Mouse (Mus musculus) lung, embryonic 14.5 days (tissue): ENCODE measurements at regions not wholly inside any gene's neighbourhood (a gene's known extent, or its start where the extent isn't known, plus 50 kb on each side); places are given as distances from the start of the nearest gene placed in this dataset.

Experiments used
- ATAC-seq: fragments of 200-750 bp; cut with Nextera tagmentation; 2 replicates; pipeline ENCODE4 v1.8.0; 2017; ENCODE audit warnings: mild to moderate bottlenecking, moderate TSS enrichment, moderate library complexity; ENCODE audit not compliant: insufficient read depth
- DNase-seq: peaks from one replicate; pipeline ENCODE4 v3.0.0-alpha.2; 2015
- H3K27ac ChIP-seq: fragments of 300-500 bp; sonication (generic); 2 replicates; pipeline ENCODE4 v1.5.1; 2014; ENCODE audit warnings: low read depth, mild to moderate bottlenecking, moderate library complexity
- H3K27me3 ChIP-seq: fragments of 300-500 bp; sonication (generic); 2 replicates; pipeline ENCODE4 v1.6.1; 2014; ENCODE audit warnings: low read length, control low read depth; ENCODE audit not compliant: insufficient read depth
- H3K36me3 ChIP-seq: fragments of 300-500 bp; sonication (generic); 2 replicates; pipeline ENCODE4 v1.6.1; 2014; ENCODE audit warnings: control low read depth; ENCODE audit not compliant: insufficient read depth
- H3K4me1 ChIP-seq: fragments of 300-500 bp; sonication (generic); 2 replicates; pipeline ENCODE4 v1.6.1; 2014; ENCODE audit warnings: antibody characterized with exemption, control low read depth; ENCODE audit not compliant: insufficient read depth
- H3K4me2 ChIP-seq: fragments of 300-500 bp; sonication (generic); 2 replicates; pipeline ENCODE4 v1.6.1; 2014; ENCODE audit warnings: mild to moderate bottlenecking
- H3K4me3 ChIP-seq: fragments of 300-500 bp; sonication (generic); 2 replicates; pipeline ENCODE4 v1.5.1; 2014; ENCODE audit warnings: low read depth, low read length
- H3K9ac ChIP-seq: fragments of 300-500 bp; sonication (generic); 2 replicates; pipeline ENCODE4 v1.6.1; 2014
- H3K9me3 ChIP-seq: fragments of 300-500 bp; sonication (generic); 2 replicates; pipeline ENCODE4 v1.6.1; 2016; ENCODE audit warnings: low read depth, low read length, control low read depth
- CTCF ChIP-seq: IDR thresholded peaks from 2 replicates; pipeline ENCODE4 v1.5.1; 2016; ENCODE audit warnings: antibody characterized with exemption, low read depth
- WGBS: fragments of 180-500 bp; shearing (Covaris S2); extraction: QIAGEN DNeasy Blood & Tissue Kit; methylation state at CpG from one replicate; pipeline ENCODE4 v1.1.7; 2014; 5-methylcytosine and 5-hydroxymethylcytosine counted together

DNA sequence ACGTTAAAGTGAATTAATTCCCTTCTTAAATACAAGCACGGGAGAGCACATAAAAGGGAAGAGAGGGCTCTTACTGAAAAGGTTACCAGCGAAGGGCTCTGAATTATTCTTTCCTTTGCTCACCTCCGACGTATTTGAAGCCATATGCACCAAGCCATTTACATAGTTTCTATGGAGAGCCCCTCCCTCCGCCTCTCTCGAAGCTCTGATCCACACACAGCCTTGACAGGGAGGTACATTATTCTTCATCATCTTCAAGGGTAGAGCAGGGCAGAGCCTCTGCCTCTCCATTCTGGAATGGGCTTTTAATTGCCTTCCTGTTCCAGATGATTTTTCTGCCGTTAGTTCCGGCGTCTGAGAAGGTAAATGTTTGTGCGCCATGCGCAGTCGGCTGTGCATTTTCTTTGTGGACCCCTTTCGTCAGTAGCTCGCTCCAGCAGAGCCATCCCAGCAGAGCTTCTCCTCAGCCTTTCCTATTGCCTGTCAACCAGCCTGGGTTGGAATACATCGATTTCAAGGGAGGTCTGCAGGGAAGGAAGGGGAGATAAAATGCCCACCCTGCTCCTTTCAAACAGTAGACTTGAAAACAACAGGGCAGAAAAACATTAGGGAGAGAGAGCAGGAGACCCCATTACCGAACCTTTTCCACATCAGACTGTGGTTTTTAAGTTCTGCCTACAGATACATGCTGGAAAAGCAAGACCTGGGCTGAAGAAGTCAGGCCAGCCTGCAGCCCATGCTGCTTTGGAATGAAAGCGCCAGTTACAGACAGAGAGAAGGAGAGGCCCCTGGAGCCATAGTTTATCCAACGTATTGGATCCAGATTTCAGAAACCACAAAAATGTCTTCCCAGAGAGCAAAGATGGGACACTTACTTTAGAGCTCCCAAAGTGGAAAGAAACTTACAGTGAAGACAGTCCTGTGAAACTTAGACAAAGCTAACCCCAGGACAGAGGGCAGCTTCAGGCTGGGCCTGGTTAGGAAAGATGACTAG, 124.1 kb downstream of the Edn3 start:
- no peak overlapping the region for H3K27ac ChIP-seq
- no peak overlapping the region for H3K9ac ChIP-seq
- 55% methylated on average over 19 of the region's 19 CpGs for WGBS

DNA sequence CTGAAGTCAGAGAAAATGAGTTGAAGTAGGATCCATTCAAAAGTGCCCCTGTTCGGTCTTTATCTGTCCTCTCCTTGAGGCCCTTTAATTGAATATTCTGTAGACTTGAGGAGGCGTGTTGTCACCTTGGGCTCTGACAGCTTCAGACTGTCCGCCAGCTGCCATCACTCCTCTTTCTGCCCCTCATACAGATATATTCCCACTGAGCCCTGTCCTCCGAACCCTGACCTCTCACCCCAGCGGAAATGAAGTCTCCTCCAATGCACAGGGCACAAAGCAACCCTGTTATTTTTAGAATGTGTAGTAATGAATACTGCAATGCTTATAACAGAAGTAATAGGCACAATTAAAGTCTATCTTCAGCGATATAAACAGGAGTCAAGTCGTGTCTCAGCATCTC, 117.4 kb upstream of the Gm14444 start:
- Histone ChIP-seq H3K36me3 (no peaks in the 10 kb centered on the region), H3K4me1 (no peaks in the 10 kb centered on the region; the same call in 1 of the 2 replicates), H3K4me3 (no peak overlapping the region), H3K27me3 (no peaks in the 10 kb centered on the region), H3K4me2 (no peak overlapping the region), H3K27ac (no peak overlapping the region), H3K9me3 (no peaks in the 10 kb centered on the region), H3K9ac (no peak overlapping the region)
- 42% methylated on average over 7 of the region's 7 CpGs for WGBS
- DNase-seq (no peak), ATAC-seq (peak; percentile 67; the same call in 1 of the 2 replicates)
- TF ChIP-seq CTCF: no peak

More for the DNA sequence above, 124.1 kb downstream of the Edn3 start:
- Histone ChIP-seq H3K4me3 (no peak overlapping the region), H3K9me3 (no peaks in the 10 kb centered on the region), H3K4me2 (no peak overlapping the region), H3K27me3 (no peaks in the 10 kb centered on the region), H3K4me1 (no peaks in the 10 kb centered on the region), H3K36me3 (no peaks in the 10 kb centered on the region)
- DNase-seq: no peak
- TF ChIP-seq CTCF: no peak
- no peak for ATAC-seq

DNA sequence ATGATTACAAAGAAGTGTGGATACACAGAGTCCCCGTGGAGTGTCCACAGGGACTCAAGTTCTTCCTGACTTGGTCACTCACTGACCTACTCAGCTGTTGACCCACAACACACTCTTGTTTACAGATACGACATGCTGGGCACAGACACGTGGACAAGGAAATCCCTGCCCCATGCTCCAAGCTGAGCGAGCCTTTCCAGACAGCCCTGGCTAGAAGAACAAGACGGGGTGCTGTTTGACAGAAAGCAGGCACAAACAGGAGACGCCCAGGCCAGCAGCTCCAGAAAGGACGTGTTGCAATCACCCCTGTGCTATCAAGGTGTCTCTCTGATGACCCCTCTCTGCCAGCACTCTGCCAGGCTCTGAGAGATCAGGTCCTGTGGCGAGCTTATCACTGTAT, 112.6 kb upstream of the Gm14444 start:
- ATAC-seq (no peak), DNase-seq (no peak)
- Histone ChIP-seq H3K4me3 (no peak overlapping the region), H3K36me3 (no peaks in the 10 kb centered on the region), H3K9ac (no peak overlapping the region), H3K4me2 (no peak overlapping the region), H3K27ac (no peak overlapping the region), H3K27me3 (no peaks in the 10 kb centered on the region), H3K4me1 (no peaks in the 10 kb centered on the region; the same call in 1 of the 2 replicates), H3K9me3 (no peaks in the 10 kb centered on the region)
- TF ChIP-seq CTCF: no peak
- WGBS: 26% methylated on average over 8 of the region's 8 CpGs

DNA sequence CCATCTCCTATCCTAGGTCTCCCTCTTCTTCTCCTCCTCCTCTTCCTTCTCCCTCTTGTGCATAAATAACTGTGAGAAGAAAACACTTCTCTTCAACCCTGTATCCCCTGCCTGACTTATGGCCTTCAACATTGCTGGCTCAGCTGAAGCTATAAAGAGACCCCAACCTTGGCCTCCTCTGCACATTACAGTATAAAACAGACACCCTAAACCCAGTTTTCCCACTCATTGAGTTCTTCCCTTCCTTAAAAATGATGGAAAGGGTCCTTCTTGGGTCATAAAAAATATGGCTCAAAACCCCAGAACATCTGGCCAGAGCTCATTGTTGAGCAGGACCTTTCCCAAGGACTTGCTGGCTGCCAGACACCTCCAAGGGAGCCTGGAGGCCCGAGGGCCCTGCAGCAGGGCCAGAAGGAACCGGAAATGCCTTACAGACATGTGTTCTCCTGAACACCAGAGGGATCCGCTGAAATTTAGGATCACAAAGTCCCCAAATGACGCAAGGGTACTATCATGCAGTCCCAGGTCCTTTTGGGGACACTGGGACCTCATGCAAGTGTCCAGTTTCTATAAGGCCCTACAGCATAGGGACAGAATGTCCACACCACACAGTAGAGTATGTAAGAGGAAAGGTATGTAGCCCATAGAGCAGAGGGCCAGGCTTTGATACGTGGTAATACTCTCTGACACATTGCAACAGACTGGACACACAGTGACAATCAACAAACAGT, 109.9 kb upstream of the Gm14444 start:
- peak; percentile 59; the same call in 1 of the 2 replicates for ATAC-seq
- H3K4me3 ChIP-seq: no peak overlapping the region
- no peaks in the 10 kb centered on the region for H3K27me3 ChIP-seq
- no peak for TF ChIP-seq CTCF
- H3K9me3 ChIP-seq: no peaks in the 10 kb centered on the region
- H3K27ac ChIP-seq: no peak overlapping the region
- no peak overlapping the region for H3K9ac ChIP-seq
- no peak for DNase-seq
- no peaks in the 10 kb centered on the region; the same call in 1 of the 2 replicates for H3K4me1 ChIP-seq
- H3K36me3 ChIP-seq: no peaks in the 10 kb centered on the region
- WGBS: 65% methylated on average over 5 of the region's 5 CpGs
- no peak overlapping the region for H3K4me2 ChIP-seq

DNA sequence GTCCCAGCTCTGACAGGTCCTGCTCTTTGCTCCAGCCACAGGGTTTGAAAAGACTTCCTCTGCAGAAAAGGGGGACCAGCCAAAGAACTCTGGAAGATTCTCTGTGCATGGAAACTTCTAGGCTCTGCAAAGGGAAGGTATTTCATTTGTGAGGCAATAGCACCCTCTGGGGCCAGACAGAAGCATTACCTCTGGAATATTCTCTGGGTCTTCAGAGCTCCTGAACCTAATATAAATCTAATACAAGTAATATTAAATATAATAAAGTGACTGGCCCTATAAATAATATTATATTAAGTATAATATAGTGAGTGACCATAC, 109.4 kb upstream of the Gm14444 start:
- peak; percentile 77 for TF ChIP-seq CTCF
- peak; percentile 84 for DNase-seq
- H3K9ac ChIP-seq: no peak overlapping the region
- no peaks in the 10 kb centered on the region for H3K36me3 ChIP-seq
- H3K27me3 ChIP-seq: no peaks in the 10 kb centered on the region
- no peak overlapping the region for H3K4me2 ChIP-seq
- H3K4me3 ChIP-seq: no peak overlapping the region
- no peaks in the 10 kb centered on the region for H3K9me3 ChIP-seq
- no peak overlapping the region for H3K27ac ChIP-seq
- ATAC-seq: peak; percentile 38
- no peaks in the 10 kb centered on the region; the same call in 1 of the 2 replicates for H3K4me1 ChIP-seq

DNA sequence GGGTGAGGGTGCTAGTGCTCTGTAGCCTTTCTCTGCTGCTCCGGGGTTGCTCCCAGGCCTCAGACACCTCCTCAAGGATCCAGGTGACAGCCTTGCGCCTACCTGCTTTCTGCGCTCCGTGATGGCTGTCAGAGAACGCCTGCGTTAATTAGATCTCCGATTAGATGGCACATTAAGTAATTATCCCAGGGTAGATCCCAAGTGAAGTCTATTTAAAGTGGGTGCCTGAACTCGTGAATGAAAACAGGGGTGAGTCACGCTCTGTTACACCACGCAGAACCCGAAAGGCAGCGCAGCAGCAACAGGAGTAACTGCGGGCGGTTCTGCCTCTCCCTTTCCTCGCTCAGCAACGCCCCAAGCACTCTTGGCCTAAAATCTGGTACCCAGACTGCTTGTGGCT, 108.2 kb upstream of the Gm14444 start:
- TF ChIP-seq CTCF: no peak
- no peak for ATAC-seq
- WGBS: 88% methylated on average over 16 of the region's 16 CpGs

DNA sequence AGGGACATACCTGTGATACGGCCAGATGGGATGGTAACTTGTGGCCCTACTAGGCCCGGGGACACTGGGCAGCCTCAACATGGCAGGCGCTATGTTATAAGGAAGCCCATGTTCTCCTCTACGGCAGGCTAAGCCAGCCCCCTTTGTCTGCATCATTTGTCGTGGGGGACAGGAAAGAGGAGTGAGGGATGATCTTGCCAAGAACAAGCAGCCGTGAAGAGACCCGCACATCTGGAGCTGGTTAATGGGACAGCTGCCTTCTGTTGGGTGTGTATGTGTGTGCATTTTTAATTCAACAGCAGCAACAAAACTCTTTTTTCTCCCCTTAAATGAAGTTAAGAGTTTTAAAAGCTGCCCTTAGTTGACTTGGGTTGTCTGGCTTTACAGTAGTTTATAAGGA, 106.4 kb upstream of the Gm14444 start:
- Histone ChIP-seq H3K9ac (no peak overlapping the region), H3K4me2 (no peak overlapping the region), H3K4me3 (no peak overlapping the region), H3K36me3 (no peaks in the 10 kb centered on the region), H3K4me1 (no peaks in the 10 kb centered on the region), H3K9me3 (no peaks in the 10 kb centered on the region), H3K27ac (no peak overlapping the region), H3K27me3 (no peaks in the 10 kb centered on the region)
- no peak for TF ChIP-seq CTCF
- ATAC-seq: no peak
- 50% methylated on average over 7 of the region's 7 CpGs for WGBS
- no peak for DNase-seq

More for the DNA sequence above, 108.2 kb upstream of the Gm14444 start:
- Histone ChIP-seq H3K27ac (no peak overlapping the region), H3K9me3 (no peaks in the 10 kb centered on the region), H3K4me1 (no peaks in the 10 kb centered on the region; the same call in 1 of the 2 replicates), H3K36me3 (no peaks in the 10 kb centered on the region), H3K4me3 (no peak overlapping the region), H3K4me2 (no peak overlapping the region), H3K9ac (no peak overlapping the region), H3K27me3 (no peaks in the 10 kb centered on the region)
- no peak for DNase-seq
